Mouse (Mus musculus): Measurements from ENCODE around the gene Smpd1. TPM values are rescaled to one million over a fixed set of nuclear protein-coding genes. Genes with fewer than 3 reads are reported as not detected.

Gene Smpd1
- total RNA-seq, 2 experiments from 2014 or later, result 97.4 to 114 TPM

GRCm38 (mm10) chr7:105588325-105588912, 34.3 kb downstream of the Smpd1 start:
- no peak for DNase-seq (ENCODE audit: low spot score in 2 of 2)
- intact Hi-C loops (cut with DNase I), result no loop called here

GRCm38 (mm10) chr7:105590097-105590496, 35.9 kb downstream of the Smpd1 start:
- DNase-seq (ENCODE audit: low spot score in 2 of 2), result no peak
- intact Hi-C loops (cut with DNase I), result no loop called here

GRCm38 (mm10) chr7:105602860-105603623, 48.9 kb downstream of the Smpd1 start:
- DNase-seq (ENCODE audit: low spot score in 2 of 2), result peak; percentile 47 to 53
- intact Hi-C loops (cut with DNase I), result loop anchor here (5.0 kb wide), 1 partner anchor 51 kb away; the partner anchor contains the start of gene Smpd1

Other genes with a start within 250 kb of the Smpd1 start
- gene Olfr689, start 243.2 kb upstream of the Smpd1 start, total RNA-seq (2021), result not detected
- gene Olfr690, start 220.3 kb upstream of the Smpd1 start, total RNA-seq (2021), result 1 to 10 TPM in 1 of 2 experiments, under 1 TPM in 1; 0.27 to 1.7 TPM
- under 1 TPM; 0.72 to 0.91 TPM for gene Olfr691, start 212.1 kb upstream of the Smpd1 start, total RNA-seq (2021)
- gene Olfr692, start 186.1 kb upstream of the Smpd1 start, total RNA-seq (2021), result not detected
- gene Gm5901, start 179.3 kb upstream of the Smpd1 start, total RNA-seq (2021), result not detected
- gene Fam160a2, start 154.3 kb upstream of the Smpd1 start, total RNA-seq (2021), result 10 to 100 TPM; 77.0 to 83.9 TPM
- gene Cnga4, start 149.8 kb upstream of the Smpd1 start, total RNA-seq (2021), result 1 to 10 TPM; 1.0 to 1.3 TPM
- 10 to 100 TPM; 63.2 to 64.3 TPM for gene Cckbr, start 128.6 kb upstream of the Smpd1 start, total RNA-seq (2021)
- 10 to 100 TPM; 17.6 to 21.0 TPM for gene Cavin3, start 72.1 kb upstream of the Smpd1 start, total RNA-seq (2021)
- gene Apbb1, start 27.3 kb downstream of the Smpd1 start, total RNA-seq (2021), result 100 to 1,000 TPM; 437 to 517 TPM
- gene Hpx, start 45.8 kb downstream of the Smpd1 start, total RNA-seq (2021), result under 1 TPM; 0.42 to 0.79 TPM
- gene Trim3, start 79.2 kb downstream of the Smpd1 start, total RNA-seq (2021), result 100 to 1,000 TPM; 145 to 165 TPM
- gene Timm10b, start 85.7 kb downstream of the Smpd1 start, total RNA-seq (2021), result 10 to 100 TPM; 70.9 to 75.7 TPM
- gene Arfip2, start 86.1 kb downstream of the Smpd1 start, total RNA-seq (2021), result 100 to 1,000 TPM in 1 of 2 experiments, 10 to 100 TPM in 1; 96.6 to 106 TPM
- 10 to 100 TPM in 1 of 2 experiments, 1 to 10 TPM in 1; 9.4 to 16.3 TPM for gene Gm45799, start 86.2 kb downstream of the Smpd1 start, total RNA-seq (2021)
- 1 to 10 TPM; 3.4 to 9.5 TPM for gene Dnhd1, start 96.5 kb downstream of the Smpd1 start, total RNA-seq (2021)
- gene Ilk, start 182.2 kb downstream of the Smpd1 start, total RNA-seq (2021), result 10 to 100 TPM; 78.8 to 81.7 TPM
- 10 to 100 TPM; 13.0 to 14.0 TPM for gene Rrp8, start 183.0 kb downstream of the Smpd1 start, total RNA-seq (2021)
- gene Taf10, start 190.0 kb downstream of the Smpd1 start, total RNA-seq (2021), result 100 to 1,000 TPM; 112 to 127 TPM
- gene Tpp1, start 197.9 kb downstream of the Smpd1 start, total RNA-seq (2021), result 10 to 100 TPM; 59.6 to 73.9 TPM
- 10 to 100 TPM in 1 of 2 experiments, 1 to 10 TPM in 1; 8.6 to 11.5 TPM for gene Dchs1, start 233.3 kb downstream of the Smpd1 start, total RNA-seq (2021)